ENCODE assay signal across 8 mouse cellular contexts in genomic region chr3:98085812-98086268, GRCm38 (mm10).
DNase-seq lines count a peak whose midpoint lies in the region; ATAC-seq and TF ChIP-seq lines count a peak whose summit lies in the region.

No protein-coding gene starts in this region.

- no peak overlapping the region for H3K4me2 ChIP-seq in lung, embryonic 15.5 days
- H3K4me2 ChIP-seq in stomach, embryonic 16.5 days (ENCODE audit: low read depth, low read length), result peak overlapping the region; percentile 16; the same call in 1 of the 2 replicates

- DNase-seq in lung, adult 2 months, result no peak
- DNase-seq in WW6 (ENCODE audit: low read depth, low spot score), result peak; percentile 28
- DNase-seq in gastrocnemius, adult 18-20 months (ENCODE audit: low spot score), result peak; percentile 44
- peak; percentile 58 for DNase-seq in limb, embryonic 10.5 days (ENCODE audit: low spot score)
- no peak for DNase-seq in cerebellum, postnatal 36 days
- no peak for DNase-seq in cerebellum, postnatal 4 days (ENCODE audit: low spot score in 2 of 2)

- no peak for TF ChIP-seq CTCF in lung, adult 2 months (IDR thresholded peaks at IDR 0.05; ENCODE audit: insufficient read depth, low read length)

- no peak overlapping the region for H3K9ac ChIP-seq in lung, embryonic 15.5 days
- no peak overlapping the region for H3K9ac ChIP-seq in stomach, embryonic 16.5 days (ENCODE audit: low read length)

- WGBS in lung, embryonic 15.5 days, result 24% methylated on average over 5 of the region's 5 CpGs
- WGBS in lung, adult 2 months, result 40% methylated on average over 5 of the region's 5 CpGs
- 29% methylated on average over 5 of the region's 5 CpGs for WGBS in limb, embryonic 10.5 days
- 16% methylated on average over 5 of the region's 5 CpGs for WGBS in stomach, embryonic 16.5 days

- H3K27me3 ChIP-seq in lung, embryonic 15.5 days, result no peaks in the 10 kb centered on the region
- no peaks in the 10 kb centered on the region for H3K27me3 ChIP-seq in limb, embryonic 10.5 days (ENCODE audit: low read depth, poor library complexity, severe bottlenecking)
- H3K27me3 ChIP-seq in stomach, embryonic 16.5 days (ENCODE audit: control insufficient read depth, insufficient read depth, low read length), result no peaks in the 10 kb centered on the region

- H3K4me3 ChIP-seq in lung, embryonic 15.5 days, result no peak overlapping the region
- H3K4me3 ChIP-seq in lung, adult 2 months (replicated peaks; ENCODE audit: extremely low read depth, low read depth, low read length), result no peak overlapping the region
- no peak overlapping the region for H3K4me3 ChIP-seq in limb, embryonic 10.5 days
- H3K4me3 ChIP-seq in stomach, embryonic 16.5 days (replicated peaks; ENCODE audit: low read length), result no peak overlapping the region

- H3K9me3 ChIP-seq in lung, embryonic 15.5 days, result no peaks in the 10 kb centered on the region
- H3K9me3 ChIP-seq in limb, embryonic 10.5 days (replicated peaks), result no peaks in the 10 kb centered on the region
- no peaks in the 10 kb centered on the region for H3K9me3 ChIP-seq in stomach, embryonic 16.5 days (replicated peaks; ENCODE audit: control insufficient read depth, low read length)

- H3K36me3 ChIP-seq in lung, embryonic 15.5 days, result peaks cover 25% of the 10 kb centered on the region
- peaks cover 55% of the 10 kb centered on the region for H3K36me3 ChIP-seq in limb, embryonic 10.5 days
- H3K36me3 ChIP-seq in stomach, embryonic 16.5 days (ENCODE audit: control insufficient read depth, insufficient read depth, low read length), result peaks cover 8% of the 10 kb centered on the region; the same call in 1 of the 2 replicates

- H3K27ac ChIP-seq in lung, embryonic 15.5 days, result peak overlapping the region; percentile 42; the same call in 1 of the 2 replicates
- peak overlapping the region; percentile 81 for H3K27ac ChIP-seq in limb, embryonic 10.5 days
- peak overlapping the region; percentile 87 for H3K27ac ChIP-seq in stomach, embryonic 16.5 days (ENCODE audit: low read length)

- peak; percentile 72 for ATAC-seq in lung, embryonic 15.5 days (ENCODE audit: borderline replicate concordance, extremely low read depth, low FRiP score, low TSS enrichment)
- ATAC-seq in stomach, embryonic 16.5 days (ENCODE audit: insufficient read depth, low FRiP score), result peak; percentile 67

- peaks cover 32% of the 10 kb centered on the region for H3K4me1 ChIP-seq in lung, embryonic 15.5 days
- H3K4me1 ChIP-seq in lung, adult 2 months (ENCODE audit: control insufficient read depth, insufficient read depth, low read length), result peaks cover 5% of the 10 kb centered on the region; the same call in 1 of the 2 replicates
- H3K4me1 ChIP-seq in limb, embryonic 10.5 days, result peaks cover 75% of the 10 kb centered on the region
- H3K4me1 ChIP-seq in stomach, embryonic 16.5 days (ENCODE audit: control insufficient read depth, insufficient read depth, low read length), result peaks cover 32% of the 10 kb centered on the region

- no peak for TF ChIP-seq POLR2A in lung, adult 2 months (IDR thresholded peaks at IDR 0.05; ENCODE audit: borderline replicate concordance, extremely low read depth, low read depth, low read length)

Comparison
In these comparisons a context has a peak if more than half of its experiments do, and no peak if none do; other contexts are left out.
1. DNase-seq: peak in WW6 (single experiment), gastrocnemius, adult 18-20 months (single experiment) and limb, embryonic 10.5 days (single experiment); none in lung, adult 2 months (single experiment), cerebellum, postnatal 36 days (0 of 2) and cerebellum, postnatal 4 days (0 of 2).
2. Peak in every context shown above with its lines, with median percentiles within 50 percentile points of each other: H3K27ac ChIP-seq.